Mouse (Mus musculus) intestine, embryonic 15.5 days (tissue): ENCODE measurements around the gene Olfr224. TPM values are rescaled to one million over a fixed set of nuclear protein-coding genes. Genes with fewer than 3 reads are reported as not detected.
"Not testable (repeated sequence)": the region's sequence is repeated elsewhere in the genome, so short reads cannot be mapped to it uniquely, and the experiment has no call there.

Experiments
- ATAC-seq: fragments of 200-750 bp; cut with Nextera tagmentation; 2 replicates; pipeline ENCODE4 v1.8.0; 2017; ENCODE audit warnings: moderate TSS enrichment, moderate library complexity
- H3K27ac ChIP-seq: fragments of 300-500 bp; sonication (generic); 2 replicates; pipeline ENCODE4 v1.5.1; 2015; ENCODE audit warnings: mild to moderate bottlenecking, inconsistent platforms
- H3K27me3 ChIP-seq: fragments of 300-500 bp; sonication (generic); replicated peaks from 2 replicates; pipeline ENCODE4 v1.6.1; 2015; ENCODE audit warnings: inconsistent platforms
- H3K36me3 ChIP-seq: fragments of 300-500 bp; sonication (generic); 2 replicates; pipeline ENCODE4 v1.6.1; 2015; ENCODE audit warnings: inconsistent platforms
- H3K4me1 ChIP-seq: fragments of 300-500 bp; sonication (generic); replicated peaks from 2 replicates; pipeline ENCODE4 v1.6.1; 2015; ENCODE audit warnings: inconsistent platforms
- H3K4me2 ChIP-seq: fragments of 300-500 bp; sonication (generic); replicated peaks from 2 replicates; pipeline ENCODE4 v1.6.1; 2015; ENCODE audit warnings: mild to moderate bottlenecking, inconsistent platforms
- H3K4me3 ChIP-seq: fragments of 300-500 bp; sonication (generic); replicated peaks from 2 replicates; pipeline ENCODE4 v1.5.1; 2015; ENCODE audit warnings: inconsistent platforms
- H3K9ac ChIP-seq: fragments of 300-500 bp; sonication (generic); 2 replicates; pipeline ENCODE4 v1.6.1; 2015; ENCODE audit warnings: inconsistent platforms
- H3K9me3 ChIP-seq: fragments of 300-500 bp; sonication (generic); 2 replicates; pipeline ENCODE4 v1.6.1; 2016; ENCODE audit warnings: inconsistent platforms
- WGBS: fragments of 180-500 bp; shearing (Covaris S2); methylation state at CpG from one replicate; pipeline ENCODE4 v1.1.7; 2015; 5-methylcytosine and 5-hydroxymethylcytosine counted together
- polyA plus RNA-seq: library from polyadenylated mRNA; unstranded; fragments of >200 nt; fragmentation: Nextera tagmentation; extraction: Ambion mirVana; gene quantifications from 2 replicates; pipeline ENCODE4 v1.2.1, GENCODE M21; 2015

Gene Olfr224
- polyA plus RNA-seq, 1 experiment from 2014 or later, result not detected

DNA sequence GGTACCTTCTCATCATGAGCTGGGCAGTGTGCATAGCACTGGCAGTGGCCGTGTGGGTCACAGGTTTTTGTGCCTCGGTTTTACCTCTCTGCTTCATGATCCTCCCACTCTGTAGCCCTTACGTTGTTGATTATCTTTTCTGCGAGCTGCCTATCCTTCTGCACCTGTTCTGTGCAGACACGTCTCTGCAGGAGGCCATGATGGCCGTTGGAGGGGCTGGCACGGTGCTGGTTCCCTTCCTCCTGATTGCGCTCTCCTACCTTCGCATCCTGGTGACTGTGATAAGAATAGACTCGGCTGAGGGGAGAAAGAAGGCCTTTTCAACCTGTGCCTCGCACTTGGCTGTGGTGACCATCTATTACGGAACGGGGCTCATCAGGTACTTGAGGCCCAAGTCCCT lies 27.5 kb upstream of the Olfr224 start:
- 83% methylated on average over 13 of the region's 13 CpGs for WGBS
- ATAC-seq, result no peak
- no peaks in the 10 kb centered on the region for H3K27me3 ChIP-seq

GRCm38 (mm10) chr11:58594814-58595213 lies 24.5 kb upstream of the Olfr224 start, which contains the start of gene Olfr324:
Olfr324 (plus strand) TSS chr11:58595114.
- no peak within 1 kb of the TSS for H3K27ac ChIP-seq
- 78% methylated on average over 6 of the region's 6 CpGs for WGBS
- H3K36me3 ChIP-seq, result no peaks in the 10 kb centered on the region
- H3K9me3 ChIP-seq, result no peaks in the 10 kb centered on the region
- H3K9ac ChIP-seq, result no peak within 1 kb of the TSS
- no peaks in the 10 kb centered on the region for H3K4me1 ChIP-seq
- no peak within 1 kb of the TSS for H3K4me2 ChIP-seq
- ATAC-seq, result no peak
- no peaks in the 10 kb centered on the region for H3K27me3 ChIP-seq
- no peak within 1 kb of the TSS for H3K4me3 ChIP-seq

More for the DNA sequence above, 27.5 kb upstream of the Olfr224 start:
- Histone ChIP-seq H3K4me3 (no peak overlapping the region), H3K4me2 (no peak overlapping the region), H3K36me3 (no peaks in the 10 kb centered on the region), H3K4me1 (no peaks in the 10 kb centered on the region), H3K9me3 (no peaks in the 10 kb centered on the region), H3K27ac (no peak overlapping the region), H3K9ac (no peak overlapping the region)

DNA sequence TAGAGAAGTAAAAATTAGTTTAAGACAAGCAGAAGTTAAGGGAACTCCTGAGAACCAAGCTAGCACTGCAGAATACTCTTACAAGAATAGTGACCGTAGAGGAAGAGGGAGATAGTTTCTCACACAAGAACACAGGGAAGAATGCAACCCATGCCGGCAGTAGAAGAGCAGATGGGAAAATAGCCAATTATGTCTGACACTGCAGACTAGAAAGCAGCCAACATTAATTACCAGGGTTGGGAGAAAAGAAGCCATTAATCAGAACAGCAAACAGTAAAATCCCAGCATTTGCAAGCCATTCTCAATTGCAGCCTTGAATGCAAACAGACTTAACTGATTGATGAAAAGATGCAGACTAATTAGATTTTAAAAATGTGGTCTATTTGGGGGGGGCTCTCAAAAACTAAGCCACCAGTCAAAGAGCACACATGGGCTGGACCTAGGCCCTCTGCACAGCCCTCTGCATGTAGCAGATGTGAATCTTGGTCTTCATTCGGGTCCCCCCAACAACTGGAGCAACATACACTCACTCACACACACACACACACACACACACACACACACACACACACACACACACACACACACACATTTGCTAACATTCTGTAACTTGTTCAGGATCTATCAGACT lies 18.4 kb upstream of the Olfr224 start:
- Histone ChIP-seq H3K4me1 (no peaks in the 10 kb centered on the region), H3K4me3 (no peak overlapping the region), H3K27me3 (no peaks in the 10 kb centered on the region), H3K27ac (no peak overlapping the region), H3K36me3 (no peaks in the 10 kb centered on the region), H3K4me2 (no peak overlapping the region), H3K9me3 (no peaks in the 10 kb centered on the region), H3K9ac (no peak overlapping the region)
- 59% methylated on average over 3 of the region's 3 CpGs for WGBS
- no peak for ATAC-seq

DNA sequence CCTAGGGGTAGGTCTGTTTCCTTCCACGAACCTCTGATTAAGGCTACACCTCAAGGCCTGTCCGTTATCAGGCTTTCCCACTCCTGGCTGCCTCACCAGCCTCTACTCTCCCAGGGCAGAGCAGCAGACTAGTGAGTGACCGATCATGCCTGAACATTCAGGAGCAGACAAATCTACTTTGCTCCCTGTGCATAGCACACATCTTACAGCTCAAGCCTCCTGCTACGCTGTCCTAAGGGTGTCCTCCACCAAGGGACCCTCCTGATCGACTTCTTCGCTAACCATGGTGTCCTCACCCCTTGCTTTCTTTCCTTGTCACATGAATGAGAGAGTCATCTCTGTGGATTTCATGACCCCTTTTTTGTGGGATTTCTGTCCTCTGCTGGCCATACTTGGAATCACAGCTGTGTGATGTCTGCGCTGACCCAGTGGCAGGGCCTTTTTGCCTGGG lies 17.6 kb upstream of the Olfr224 start:
- no peak overlapping the region for H3K4me2 ChIP-seq
- no peaks in the 10 kb centered on the region for H3K36me3 ChIP-seq
- H3K4me1 ChIP-seq, result no peaks in the 10 kb centered on the region
- no peaks in the 10 kb centered on the region for H3K27me3 ChIP-seq
- H3K4me3 ChIP-seq, result no peak overlapping the region
- H3K27ac ChIP-seq, result no peak overlapping the region
- 70% methylated on average over 7 of the region's 7 CpGs for WGBS
- no peak overlapping the region for H3K9ac ChIP-seq
- ATAC-seq, result no peak
- H3K9me3 ChIP-seq, result no peaks in the 10 kb centered on the region

GRCm38 (mm10) chr11:58578636-58579035 lies 8.3 kb upstream of the Olfr224 start:
- H3K9me3 ChIP-seq, result no peaks in the 10 kb centered on the region
- no peak overlapping the region for H3K27ac ChIP-seq

DNA sequence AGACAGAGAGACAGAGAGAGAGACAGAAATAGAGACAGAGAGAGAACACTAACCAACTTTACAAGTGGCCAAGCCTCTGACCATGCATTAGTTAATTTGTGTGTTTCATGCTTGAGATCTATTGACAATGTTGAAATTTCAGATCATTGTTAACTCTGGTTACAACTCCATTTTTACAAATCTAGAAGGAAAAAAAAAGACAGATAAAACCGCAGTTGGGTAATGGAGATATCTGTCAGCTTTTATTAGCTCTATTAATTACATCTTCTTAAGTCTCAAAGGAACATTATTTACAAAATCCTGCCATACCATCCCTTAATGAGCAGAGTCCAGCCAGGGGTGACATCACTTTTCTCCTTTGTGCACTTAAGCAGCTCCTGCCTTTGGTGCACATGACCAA lies 7.1 kb upstream of the Olfr224 start, which contains the start of gene Olfr325:
Gene Olfr325 (plus strand): TSS at position 301 of the 400 bp plus-strand sequence.
- Histone ChIP-seq H3K27ac (no peak within 1 kb of the TSS), H3K4me3 (no peak within 1 kb of the TSS), H3K36me3 (no peaks in the 10 kb centered on the region), H3K9ac (no peak within 1 kb of the TSS), H3K9me3 (no peaks in the 10 kb centered on the region), H3K27me3 (no peaks in the 10 kb centered on the region), H3K4me2 (no peak within 1 kb of the TSS), H3K4me1 (no peaks in the 10 kb centered on the region)
- 41% methylated on average over 1 of the region's 1 CpGs for WGBS
- no peak for ATAC-seq

More at GRCm38 (mm10) chr11:58578636-58579035, 8.3 kb upstream of the Olfr224 start:
- Histone ChIP-seq H3K4me3 (no peak overlapping the region), H3K4me1 (no peaks in the 10 kb centered on the region), H3K9ac (no peak overlapping the region), H3K4me2 (no peak overlapping the region), H3K36me3 (no peaks in the 10 kb centered on the region), H3K27me3 (no peaks in the 10 kb centered on the region)
- ATAC-seq, result no peak
- 79% methylated on average over 8 of the region's 8 CpGs for WGBS

DNA sequence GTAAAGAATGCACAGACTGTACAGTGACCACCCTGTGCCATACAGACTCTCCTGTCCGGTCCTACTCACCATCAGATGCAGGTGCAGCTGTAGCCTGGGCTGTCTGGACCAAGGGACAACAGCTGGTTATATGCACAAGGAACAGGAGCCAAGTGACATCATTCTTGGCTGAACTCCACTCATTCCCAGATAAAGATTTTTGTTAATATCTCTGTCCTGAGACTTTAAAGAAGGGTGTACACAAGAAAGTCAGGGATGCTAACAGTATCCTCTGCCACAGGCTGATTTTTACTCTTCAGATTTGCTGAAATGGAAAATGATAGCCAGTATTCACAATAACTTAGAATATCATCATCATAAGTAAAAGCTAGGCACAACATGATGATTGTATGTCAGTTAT lies 14.8 kb downstream of the Olfr224 start, which contains the start of gene Olfr328:
Gene Olfr328 (minus strand): TSS at position 101 of the 400 bp plus-strand sequence.
- Histone ChIP-seq H3K27ac (no peak within 1 kb of the TSS), H3K27me3 (no peaks in the 10 kb centered on the region), H3K4me1 (no peaks in the 10 kb centered on the region), H3K9ac (no peak within 1 kb of the TSS), H3K36me3 (no peaks in the 10 kb centered on the region), H3K4me2 (no peak within 1 kb of the TSS), H3K9me3 (no peaks in the 10 kb centered on the region), H3K4me3 (no peak within 1 kb of the TSS)
- WGBS, result 87% methylated on average over 1 of the region's 1 CpGs
- ATAC-seq, result no peak

DNA sequence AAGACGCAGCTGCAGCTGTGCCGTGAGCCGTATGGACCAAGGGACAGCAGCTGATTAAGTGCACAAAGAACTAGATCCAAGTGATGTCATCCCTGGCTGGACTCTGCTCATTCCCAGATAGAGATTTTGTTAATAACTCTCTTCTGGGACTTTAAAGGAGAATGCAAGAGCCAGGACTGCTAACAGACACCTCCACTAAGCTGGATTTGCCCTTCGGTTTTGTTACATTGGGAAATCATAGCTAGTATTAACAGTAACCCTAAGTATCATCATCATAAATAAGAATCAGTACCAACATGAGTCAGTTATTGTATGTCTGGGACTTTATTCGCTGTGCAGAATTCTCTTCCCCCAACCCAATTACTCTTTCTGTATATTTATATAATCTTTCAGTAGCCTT lies 24.0 kb downstream of the Olfr224 start, which contains the start of gene Olfr329-ps:
Gene Olfr329-ps (minus strand): TSS at position 101 of the 400 bp plus-strand sequence.
- WGBS, result 77% methylated on average over 5 of the region's 5 CpGs
- no peaks in the 10 kb centered on the region for H3K27me3 ChIP-seq
- ATAC-seq, result no peak

DNA sequence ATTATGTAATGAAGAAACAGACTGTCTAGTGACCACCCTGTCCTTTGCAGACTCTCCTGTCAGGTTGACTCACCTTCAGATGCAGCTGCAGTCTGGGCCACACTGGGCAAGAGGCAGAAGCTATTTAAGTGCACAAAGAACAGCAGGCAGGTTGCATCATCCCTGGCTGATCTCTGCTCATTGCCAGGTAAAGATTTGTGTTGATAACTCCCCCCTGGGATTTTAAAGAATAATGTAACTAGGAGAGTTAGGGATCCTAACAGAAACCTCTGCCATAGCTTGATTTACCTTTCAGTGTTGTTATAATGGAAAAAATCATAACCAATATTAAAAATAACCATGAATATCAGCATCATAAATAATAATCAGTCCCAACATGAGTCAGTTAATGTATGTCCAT lies 35.6 kb downstream of the Olfr224 start, which contains the start of gene Olfr330:
Gene Olfr330 (minus strand): TSS at position 101 of the 400 bp plus-strand sequence.
- H3K4me2 ChIP-seq, H3K9ac ChIP-seq, H3K9me3 ChIP-seq, ATAC-seq, H3K4me1 ChIP-seq, H3K27me3 ChIP-seq, H3K36me3 ChIP-seq, H3K4me3 ChIP-seq, H3K27ac ChIP-seq: not testable (repeated sequence)

More for the DNA sequence above, 24.0 kb downstream of the Olfr224 start, which contains the start of gene Olfr329-ps:
- no peaks in the 10 kb centered on the region for H3K36me3 ChIP-seq
- H3K4me1 ChIP-seq, result no peaks in the 10 kb centered on the region
- H3K27ac ChIP-seq, result no peak within 1 kb of the TSS
- H3K9me3 ChIP-seq, result no peaks in the 10 kb centered on the region
- H3K9ac ChIP-seq, result no peak within 1 kb of the TSS
- H3K4me2 ChIP-seq, result no peak within 1 kb of the TSS
- no peak within 1 kb of the TSS for H3K4me3 ChIP-seq

DNA sequence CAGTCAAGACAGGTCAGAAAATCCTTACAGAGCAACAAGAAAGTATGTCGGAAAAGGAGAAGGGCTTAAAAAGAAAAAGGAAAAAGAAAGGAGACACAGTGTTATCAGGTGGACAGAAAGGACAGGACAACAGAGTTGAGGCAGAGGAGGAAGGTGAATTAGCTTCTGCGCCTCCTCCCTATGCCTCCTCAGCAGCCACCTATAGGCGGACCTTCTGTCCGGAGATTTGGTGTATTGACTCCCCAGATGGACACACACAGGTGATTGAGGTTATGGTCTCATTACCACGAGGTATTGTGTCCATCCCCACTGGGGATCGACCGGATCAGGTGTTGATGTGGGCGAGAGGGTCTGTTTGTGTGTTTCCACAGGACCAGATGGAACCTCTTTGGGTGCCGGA lies 50.6 kb downstream of the Olfr224 start:
- not testable (repeated sequence) for H3K4me2 ChIP-seq, H3K4me1 ChIP-seq, H3K9ac ChIP-seq, H3K27ac ChIP-seq, H3K36me3 ChIP-seq, H3K27me3 ChIP-seq, H3K4me3 ChIP-seq, ATAC-seq, H3K9me3 ChIP-seq
- WGBS, result 95% methylated on average over 7 of the region's 9 CpGs

- not testable (repeated sequence) for H3K4me1 ChIP-seq, ATAC-seq
- 89% methylated on average over 18 of the region's 18 CpGs for whole genome bisulfite sequencing
Observed at GRCm38 (mm10) chr11:58518916-58519315, 51.4 kb downstream of the Olfr224 start.

More at GRCm38 (mm10) chr11:58518916-58519315, 51.4 kb downstream of the Olfr224 start:
- H3K4me3 ChIP-seq, H3K9ac ChIP-seq, H3K4me2 ChIP-seq, H3K27ac ChIP-seq, H3K36me3 ChIP-seq, H3K27me3 ChIP-seq, H3K9me3 ChIP-seq: not testable (repeated sequence)
